Mouse (Mus musculus) ES-E14 (cell line): ENCODE data around the gene Tfap4. TPM values are rescaled to one million over a fixed set of nuclear protein-coding genes. Genes with fewer than 3 reads are reported as not detected.

Experiments used
- DNase-seq: peaks from one replicate; pipeline ENCODE4 v3.0.0-alpha.2; 2013; ENCODE audit warnings: low read depth, low spot score
- H3K27ac ChIP-seq: 2 replicates; pipeline ENCODE4 v1.5.1; 2012; ENCODE audit warnings: low read depth, mild to moderate bottlenecking, low read length, moderate library complexity, mixed read lengths; ENCODE audit not compliant: poor library complexity, insufficient read depth, severe bottlenecking
- H3K36me3 ChIP-seq: 2 replicates; pipeline ENCODE4 v1.6.1; 2012; ENCODE audit warnings: mild to moderate bottlenecking, low read length, moderate library complexity, mixed read lengths; ENCODE audit not compliant: control insufficient read depth, poor library complexity, insufficient read depth, severe bottlenecking
- H3K4me1 ChIP-seq, 2 experiments: fragments of 150-350 bp in 1 of 2; sonication (generic) in 1 of 2; 2 replicates each; pipeline ENCODE4 v1.6.1; 2012; ENCODE audit warnings: low read length in 2 of 2, mild to moderate bottlenecking in 1 of 2, mixed read lengths in 1 of 2; ENCODE audit not compliant: control insufficient read depth in 2 of 2, insufficient read depth in 2 of 2, poor library complexity in 1 of 2
- H3K4me3 ChIP-seq, 2 experiments: fragments of 150-350 bp in 1 of 2; sonication (generic) in 1 of 2; 2 replicates each; pipeline ENCODE4 v1.5.1; 2012; ENCODE audit warnings: low read length in 2 of 2, low read depth in 1 of 2, mild to moderate bottlenecking in 1 of 2, mixed read lengths in 1 of 2; ENCODE audit not compliant: insufficient read depth in 1 of 2, poor library complexity in 1 of 2, severe bottlenecking in 1 of 2
- H3K9ac ChIP-seq: 2 replicates; pipeline ENCODE4 v1.6.1; 2012; ENCODE audit warnings: low read depth, mild to moderate bottlenecking, low read length, mixed read lengths; ENCODE audit not compliant: poor library complexity, insufficient read depth, severe bottlenecking
- H3K9me3 ChIP-seq: fragments of 150-350 bp; sonication (generic); 2 replicates; pipeline ENCODE4 v1.6.1; 2012; ENCODE audit warnings: low read depth, mild to moderate bottlenecking, low read length; ENCODE audit not compliant: control insufficient read depth, insufficient read depth
- CHD2 ChIP-seq: IDR thresholded peaks from 2 replicates; pipeline ENCODE4 v1.6.1; 2014; ENCODE audit warnings: mild to moderate bottlenecking, low read depth, low read length, inconsistent platforms
- HCFC1 ChIP-seq: IDR thresholded peaks from 2 replicates; pipeline ENCODE4 v1.6.1; 2012; ENCODE audit warnings: low read length, inconsistent platforms, borderline replicate concordance; ENCODE audit not compliant: insufficient read depth
- MAFK ChIP-seq: IDR thresholded peaks from 2 replicates; pipeline ENCODE4 v1.6.1; 2014; ENCODE audit warnings: mild to moderate bottlenecking, low read depth, low read length, inconsistent platforms; ENCODE audit not compliant: insufficient read depth
- ZC3H11A ChIP-seq: IDR thresholded peaks from 2 replicates; pipeline ENCODE4 v1.6.1; 2012; ENCODE audit warnings: low read depth, mild to moderate bottlenecking, inconsistent platforms, low read length, borderline replicate concordance
- ZNF384 ChIP-seq: IDR thresholded peaks from 2 replicates; pipeline ENCODE4 v1.6.1; 2012; ENCODE audit warnings: low read depth, low read length, inconsistent platforms
- in situ Hi-C, 2 experiments: fragments of 600-800 bp; cut with MboI; formaldehyde crosslinking; loops; one replicate each; pipeline ENCODE4 v1.15.1; 2025; ENCODE audit warnings: low sequenced_read_pairs in 2 of 2, inconsistent platforms in 1 of 2; ENCODE audit not compliant: unreplicated experiment in 2 of 2
- total RNA-seq: library from RNA; depleted of rRNA; stranded (reverse); fragments of 300-350 nt; gene quantifications from 2 replicates; pipeline ENCODE4 v1.2.3, GENCODE M21; 2012

The Tfap4 gene
- total RNA-seq, 1 experiment = 15.4 TPM

DNA sequence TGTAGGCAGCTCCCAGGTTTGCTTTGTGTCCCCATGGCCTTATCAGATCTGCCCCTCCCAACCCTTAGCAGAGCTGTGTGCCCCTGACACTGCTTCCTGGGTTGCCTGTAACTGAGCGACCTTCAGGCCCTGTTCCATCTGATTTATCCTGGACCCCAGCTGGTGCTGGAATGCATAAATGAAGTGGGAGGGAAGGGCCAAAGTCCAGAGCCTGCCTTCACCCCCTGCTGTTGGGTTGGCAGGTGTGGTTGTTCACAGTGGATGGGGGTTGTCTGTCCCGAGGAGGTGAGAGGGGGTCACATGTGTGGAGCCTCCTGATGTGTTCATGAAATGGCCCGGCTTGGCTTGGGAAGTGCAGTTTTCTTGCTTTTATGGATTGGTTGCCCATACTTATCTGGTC, 42.5 kb upstream of the Tfap4 start:
- peak; percentile 60 for DNase-seq
- in situ Hi-C loops = no loop called here
- Histone ChIP-seq H3K27ac (peak overlapping the region; percentile 70), H3K36me3 (0 out of 2 replicates have a peak, but pooled peaks cover 2% of the 10 kb centered on the region), H3K9ac (0 out of 2 replicates have a peak overlapping the region, but pooled peaks have one; percentile 10), H3K4me1 (peaks cover 34 to 89% of the 10 kb centered on the region in 2 experiments), H3K4me3 (peak overlapping the region in 1 of 2 experiments; percentile 9; a peak in 1 of 4 replicates), H3K9me3 (no peaks in the 10 kb centered on the region)
- TF ChIP-seq CHD2 (no peak), ZC3H11A (no peak), MAFK (no peak), ZNF384 (no peak), HCFC1 (no peak)

DNA sequence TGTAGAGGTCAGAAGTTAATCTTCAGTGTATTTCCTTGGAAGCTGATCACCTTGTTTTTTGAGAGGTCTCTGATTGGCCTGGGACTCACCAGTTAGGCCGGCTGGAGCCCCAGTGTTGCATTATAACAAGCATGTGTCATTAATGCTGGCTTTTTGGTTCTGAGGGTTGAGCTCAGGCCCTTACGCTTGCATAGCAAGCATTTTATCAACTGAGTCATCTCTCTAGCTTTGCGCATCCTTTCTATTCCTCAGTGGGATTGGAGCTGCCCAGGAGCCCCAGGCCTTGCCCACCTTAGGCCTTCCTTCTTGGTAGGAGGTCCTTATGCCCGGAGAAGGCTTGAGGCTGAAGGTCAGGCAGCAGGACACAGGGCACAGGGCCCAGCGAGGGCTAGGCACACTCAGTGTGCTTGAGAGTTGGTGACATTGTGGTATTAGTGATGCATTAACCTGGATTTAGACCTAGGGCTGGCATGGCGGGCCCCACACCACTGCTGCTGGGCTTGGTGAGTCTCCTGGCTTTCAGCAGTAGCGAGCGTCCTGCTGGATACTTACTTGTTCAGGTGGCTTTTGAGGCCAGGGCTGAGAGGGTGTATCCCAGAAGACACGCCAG, 41.2 kb upstream of the Tfap4 start:
- Histone ChIP-seq H3K4me3 (no peak overlapping the region), H3K36me3 (no peaks in the 10 kb centered on the region), H3K27ac (peak overlapping the region; percentile 14; the same call in 1 of the 2 replicates), H3K4me1 (peaks cover 35 to 89% of the 10 kb centered on the region in 2 experiments), H3K9me3 (no peaks in the 10 kb centered on the region), H3K9ac (peak overlapping the region; percentile 2; the same call in 1 of the 2 replicates)
- no peak for DNase-seq
- in situ Hi-C loops = no loop called here
- no peak for TF ChIP-seq MAFK
- TF ChIP-seq ZNF384 = no peak
- TF ChIP-seq CHD2 = no peak
- TF ChIP-seq ZC3H11A = no peak
- TF ChIP-seq HCFC1 = no peak

DNA sequence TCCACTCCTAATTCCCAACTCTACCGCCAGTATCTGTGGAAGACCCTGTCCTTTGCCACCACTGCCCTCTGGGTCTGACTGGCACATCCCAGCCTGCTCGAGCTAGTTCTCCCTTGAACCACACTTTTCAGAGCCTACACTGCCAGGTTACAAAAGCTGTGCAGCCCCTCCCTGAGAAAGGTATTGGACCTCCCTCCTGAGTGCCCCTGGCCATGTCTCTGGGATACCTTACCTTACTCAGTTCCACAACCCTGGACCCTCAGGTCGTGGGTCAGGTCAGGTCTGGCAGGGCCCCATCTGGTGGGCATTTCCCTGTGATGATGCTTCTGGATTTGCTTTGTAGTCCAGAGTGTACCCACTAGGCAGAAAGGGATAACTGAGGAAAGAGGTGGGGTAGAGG, 40.0 kb upstream of the Tfap4 start:
- Histone ChIP-seq H3K36me3 (no peaks in the 10 kb centered on the region), H3K27ac (no peak overlapping the region), H3K9ac (no peak overlapping the region), H3K9me3 (no peaks in the 10 kb centered on the region), H3K4me3 (no peak overlapping the region), H3K4me1 (peaks cover 33 to 79% of the 10 kb centered on the region in 2 experiments)
- TF ChIP-seq MAFK = no peak
- TF ChIP-seq CHD2 = no peak
- TF ChIP-seq ZNF384 = no peak
- no peak for TF ChIP-seq ZC3H11A
- TF ChIP-seq HCFC1 = no peak
- DNase-seq = no peak
- in situ Hi-C loops = no loop called here

- Histone ChIP-seq H3K4me3 (no peak overlapping the region), H3K4me1 (peaks cover 29 to 73% of the 10 kb centered on the region in 2 experiments), H3K27ac (no peak overlapping the region), H3K9me3 (no peaks in the 10 kb centered on the region), H3K9ac (no peak overlapping the region), H3K36me3 (no peaks in the 10 kb centered on the region)
- TF ChIP-seq CHD2 = no peak
- TF ChIP-seq ZNF384 = no peak
- no peak for TF ChIP-seq HCFC1
- no peak for TF ChIP-seq ZC3H11A
- TF ChIP-seq MAFK = no peak
- in situ Hi-C loops = no loop called here
- no peak for DNase-seq
Observed at GRCm38 (mm10) chr16:4598891-4599543, 39.4 kb upstream of the Tfap4 start.
